Mouse (Mus musculus) midbrain, embryonic 16.5 days (tissue): ENCODE measurements around the gene Ccser2. TPM values are rescaled to one million over a fixed set of nuclear protein-coding genes. Genes with fewer than 3 reads are reported as not detected.
A peak's percentile ranks its signal among the peaks of the same experiment; 100 is the strongest.

ENCODE experiments used
- ATAC-seq: fragments of 200-750 bp; cut with Nextera tagmentation; 2 replicates; pipeline ENCODE4 v1.8.0; 2017; ENCODE audit warnings: moderate TSS enrichment
- H3K27ac ChIP-seq: fragments of 300-500 bp; sonication (generic); 2 replicates; pipeline ENCODE4 v1.5.1; 2014; ENCODE audit warnings: mild to moderate bottlenecking, low read length, mixed read lengths
- H3K27me3 ChIP-seq: fragments of 300-500 bp; sonication (generic); 2 replicates; pipeline ENCODE4 v1.6.1; 2014; ENCODE audit warnings: low read depth, low read length, mixed read lengths; ENCODE audit not compliant: control insufficient read depth, insufficient read depth
- H3K36me3 ChIP-seq: fragments of 300-500 bp; sonication (generic); 2 replicates; pipeline ENCODE4 v1.6.1; 2014; ENCODE audit warnings: mild to moderate bottlenecking, low read length, moderate library complexity, mixed read lengths; ENCODE audit not compliant: control insufficient read depth, insufficient read depth
- H3K4me1 ChIP-seq: fragments of 300-500 bp; sonication (generic); 2 replicates; pipeline ENCODE4 v1.6.1; 2014; ENCODE audit warnings: mild to moderate bottlenecking, low read length, mixed read lengths; ENCODE audit not compliant: control insufficient read depth, insufficient read depth
- H3K4me2 ChIP-seq: fragments of 300-500 bp; sonication (generic); 2 replicates; pipeline ENCODE4 v1.6.1; 2014; ENCODE audit warnings: mild to moderate bottlenecking, low read length, mixed read lengths
- H3K4me3 ChIP-seq: fragments of 300-500 bp; sonication (generic); 2 replicates; pipeline ENCODE4 v1.5.1; 2014; ENCODE audit warnings: low read depth, mild to moderate bottlenecking, low read length, moderate library complexity, mixed read lengths
- H3K9ac ChIP-seq: fragments of 300-500 bp; sonication (generic); 2 replicates; pipeline ENCODE4 v1.6.1; 2014; ENCODE audit warnings: low read depth, low read length, mixed read lengths
- H3K9me3 ChIP-seq: fragments of 300-500 bp; sonication (generic); replicated peaks from 2 replicates; pipeline ENCODE4 v1.6.1; 2014; ENCODE audit warnings: mild to moderate bottlenecking, low read length, mixed read lengths; ENCODE audit not compliant: control insufficient read depth, poor library complexity, severe bottlenecking
- WGBS: fragments of 180-500 bp; shearing (Covaris S2); extraction: QIAGEN DNeasy Blood & Tissue Kit; methylation state at CpG from one replicate; pipeline ENCODE4 v1.1.7; 2014; 5-methylcytosine and 5-hydroxymethylcytosine counted together
- polyA plus RNA-seq: library from polyadenylated mRNA; unstranded; fragments of >200 nt; fragmentation: Nextera tagmentation; extraction: Ambion mirVana; gene quantifications from 2 replicates; pipeline ENCODE4 v1.2.1, GENCODE M21; 2015

Gene Ccser2
- polyA plus RNA-seq, 1 experiment from 2014 or later, result 92.9 TPM

DNA sequence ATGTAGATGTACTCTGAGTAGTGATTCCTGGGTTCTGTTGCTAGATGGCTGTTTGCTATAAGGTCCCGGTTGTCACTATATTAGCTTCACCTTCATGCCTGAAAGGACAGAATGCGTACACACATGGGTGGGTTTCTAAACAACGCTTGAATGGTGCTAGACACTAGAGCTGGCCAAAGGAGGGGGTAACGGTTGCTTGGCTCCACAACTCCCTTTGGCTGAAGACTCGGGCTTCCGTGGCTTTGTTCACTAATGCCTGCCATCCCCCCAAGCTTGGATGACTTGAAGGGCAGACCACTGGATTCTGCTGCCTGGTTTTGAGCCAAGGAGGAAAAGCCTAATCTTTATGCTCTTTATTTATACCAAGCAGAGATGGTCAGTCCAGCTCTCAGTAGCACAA, 98.3 kb downstream of the Ccser2 start:
- Histone ChIP-seq H3K36me3 (no peaks in the 10 kb centered on the region), H3K4me2 (no peak overlapping the region), H3K4me3 (no peak overlapping the region), H3K9me3 (no peaks in the 10 kb centered on the region), H3K9ac (no peak overlapping the region), H3K27ac (no peak overlapping the region), H3K27me3 (no peaks in the 10 kb centered on the region), H3K4me1 (no peaks in the 10 kb centered on the region)
- WGBS, result 48% methylated on average over 6 of the region's 6 CpGs
- peak; percentile 49; the same call in 1 of the 2 replicates for ATAC-seq

DNA sequence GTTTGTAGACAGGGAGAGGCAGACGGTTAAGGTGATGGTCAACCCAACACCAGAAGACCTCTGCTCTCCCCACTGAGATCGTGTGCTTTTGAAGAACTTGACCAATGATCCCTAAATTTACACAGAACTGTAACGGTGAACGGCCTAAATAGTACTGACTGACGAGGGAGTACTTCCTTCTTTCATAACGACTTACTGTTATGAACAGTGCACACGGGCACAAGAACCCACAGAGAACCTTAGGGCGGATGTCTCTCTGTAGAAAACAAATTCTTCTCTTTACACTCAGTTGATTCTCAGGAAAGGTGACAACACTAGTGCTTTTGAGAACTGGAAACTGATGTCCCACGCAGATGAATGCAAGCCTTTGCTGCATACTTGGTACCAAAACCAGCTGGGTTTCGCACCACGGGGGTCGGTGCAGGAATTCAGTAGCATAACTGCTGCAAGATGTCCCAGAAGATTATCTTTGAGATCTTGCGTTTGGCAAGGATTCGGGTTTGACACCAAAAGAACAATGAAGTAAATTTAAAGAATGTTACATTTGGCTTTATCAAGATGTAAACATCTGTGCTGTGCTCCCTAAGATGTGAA, 99.7 kb downstream of the Ccser2 start:
- ATAC-seq, result no peak
- WGBS, result 83% methylated on average over 14 of the region's 14 CpGs
- no peaks in the 10 kb centered on the region for H3K36me3 ChIP-seq

DNA sequence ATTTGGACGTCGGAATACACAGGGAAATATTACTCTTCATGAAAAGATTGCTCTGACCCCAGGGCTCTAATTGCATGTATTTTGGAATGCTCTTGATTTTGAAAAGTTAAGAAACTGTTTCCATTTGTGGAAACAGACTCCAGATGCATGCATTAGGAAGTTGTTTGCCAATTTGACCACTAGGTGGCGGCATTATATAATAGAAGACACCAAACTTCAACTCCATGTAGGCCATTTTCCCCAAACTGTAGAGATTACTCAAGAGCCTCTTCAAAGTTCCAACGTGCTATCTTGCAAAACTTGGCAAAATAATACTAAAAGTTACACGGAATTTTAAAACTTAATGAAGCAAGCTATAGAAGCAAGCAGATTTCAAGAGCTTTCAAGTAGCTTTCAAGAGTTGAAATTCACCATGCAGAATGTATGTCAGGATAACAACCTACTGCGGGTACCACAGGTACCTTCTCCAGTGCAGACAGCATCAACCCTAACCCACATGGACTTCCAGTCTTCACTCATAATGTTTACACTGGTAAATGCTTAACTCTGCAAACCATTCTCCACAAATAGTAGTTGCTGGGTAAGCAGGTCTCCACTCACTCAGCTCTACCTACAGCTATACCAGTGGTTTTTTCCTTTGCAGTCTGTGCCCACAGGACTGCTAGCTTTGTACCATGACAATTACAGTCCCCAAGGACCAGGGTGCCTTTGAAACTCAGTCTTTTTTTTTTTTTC, 101.4 kb downstream of the Ccser2 start:
- Histone ChIP-seq H3K4me2 (no peak overlapping the region), H3K27me3 (no peaks in the 10 kb centered on the region), H3K4me1 (no peaks in the 10 kb centered on the region), H3K9ac (no peak overlapping the region), H3K4me3 (no peak overlapping the region), H3K9me3 (no peaks in the 10 kb centered on the region), H3K27ac (no peak overlapping the region), H3K36me3 (no peaks in the 10 kb centered on the region)
- 18% methylated on average over 6 of the region's 6 CpGs for WGBS
- ATAC-seq, result no peak

More for the DNA sequence above, 99.7 kb downstream of the Ccser2 start:
- H3K27me3 ChIP-seq, result no peaks in the 10 kb centered on the region
- H3K4me2 ChIP-seq, result no peak overlapping the region
- no peak overlapping the region for H3K9ac ChIP-seq
- no peak overlapping the region for H3K4me3 ChIP-seq
- H3K9me3 ChIP-seq, result no peaks in the 10 kb centered on the region
- no peak overlapping the region for H3K27ac ChIP-seq
- H3K4me1 ChIP-seq, result no peaks in the 10 kb centered on the region

DNA sequence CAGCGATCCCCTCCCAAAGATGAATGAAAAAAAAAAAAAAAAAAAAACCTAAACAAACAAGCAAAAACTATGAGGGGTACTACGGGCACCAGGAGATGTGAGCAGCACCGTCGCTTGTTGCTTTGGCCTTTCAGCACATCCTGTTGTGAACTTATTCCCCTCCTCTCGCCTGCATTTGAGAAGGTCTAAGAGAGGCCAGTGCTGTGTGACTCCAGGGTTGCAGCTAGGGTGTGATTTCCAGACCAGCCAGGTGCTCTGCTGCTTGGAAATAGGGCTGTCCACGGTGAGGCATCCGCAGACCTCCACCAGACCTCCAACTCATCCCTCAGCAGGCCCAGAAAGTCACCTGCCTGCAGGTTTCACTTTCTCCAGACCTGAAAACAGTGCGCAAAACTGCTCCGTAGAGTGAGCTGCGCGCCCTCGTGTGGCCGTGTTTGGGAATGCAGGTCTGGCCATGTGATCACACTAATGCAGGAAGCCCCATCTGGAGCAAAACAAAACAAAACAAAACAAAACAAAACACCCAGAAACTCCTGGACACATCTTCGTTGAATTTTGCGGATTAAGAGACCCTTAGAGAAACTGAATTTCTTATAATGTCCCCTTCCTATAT, 104.6 kb downstream of the Ccser2 start:
- 29% methylated on average over 15 of the region's 15 CpGs for WGBS
- H3K4me1 ChIP-seq, result no peaks in the 10 kb centered on the region
- ATAC-seq, result peak; percentile 50
- H3K36me3 ChIP-seq, result no peaks in the 10 kb centered on the region
- no peak overlapping the region for H3K4me3 ChIP-seq
- H3K27ac ChIP-seq, result no peak overlapping the region
- no peaks in the 10 kb centered on the region for H3K27me3 ChIP-seq
- H3K9ac ChIP-seq, result no peak overlapping the region
- H3K4me2 ChIP-seq, result peak overlapping the region; percentile 28; the same call in 1 of the 2 replicates
- no peaks in the 10 kb centered on the region for H3K9me3 ChIP-seq

DNA sequence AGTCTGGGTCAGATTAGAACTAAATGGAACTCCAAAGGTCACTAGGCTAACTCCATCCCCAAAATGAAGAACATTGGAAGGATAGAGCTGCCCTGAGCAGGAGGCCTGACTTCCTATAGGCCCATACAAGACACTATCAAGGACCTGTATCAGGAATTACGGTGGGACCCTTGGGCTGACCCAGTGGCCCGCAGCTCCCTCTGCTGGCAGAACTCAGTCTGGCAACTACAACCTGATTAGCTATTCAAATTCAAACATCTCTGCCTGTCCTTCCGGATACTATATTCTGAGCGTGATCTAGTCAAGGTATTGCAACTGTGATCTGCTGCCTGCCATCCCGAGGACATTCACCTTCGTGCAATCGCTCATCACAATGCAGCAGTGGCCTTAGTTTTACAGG, 106.2 kb downstream of the Ccser2 start:
- Histone ChIP-seq H3K9ac (no peak overlapping the region), H3K27me3 (no peaks in the 10 kb centered on the region), H3K36me3 (no peaks in the 10 kb centered on the region), H3K4me2 (no peak overlapping the region), H3K4me3 (no peak overlapping the region), H3K9me3 (no peaks in the 10 kb centered on the region), H3K27ac (no peak overlapping the region), H3K4me1 (no peaks in the 10 kb centered on the region)
- ATAC-seq, result 0 out of 2 replicates have a peak, but pooled peaks have one; percentile 36
- 23% methylated on average over 7 of the region's 7 CpGs for WGBS

DNA sequence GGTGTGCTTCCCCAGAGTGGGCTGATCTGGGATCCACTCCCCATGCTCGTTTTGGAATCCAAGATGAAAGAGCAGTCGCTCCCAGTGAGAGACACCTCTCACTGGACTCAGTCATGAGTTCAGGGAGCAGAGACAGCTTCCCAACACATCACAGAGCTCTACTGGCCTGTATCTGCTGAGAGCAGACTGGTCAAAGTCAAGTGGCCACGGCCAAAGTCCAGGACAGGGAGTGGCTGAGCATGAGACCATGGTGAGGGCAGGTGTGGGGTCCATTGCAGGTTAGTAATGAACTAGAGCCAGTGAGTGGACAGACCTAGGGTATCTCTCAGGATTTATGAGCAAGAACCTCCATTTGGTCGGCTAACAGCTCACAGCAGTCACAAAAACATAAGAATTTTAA, 109.6 kb downstream of the Ccser2 start:
- 69% methylated on average over 4 of the region's 4 CpGs for WGBS
- Histone ChIP-seq H3K4me2 (no peak overlapping the region), H3K4me1 (no peaks in the 10 kb centered on the region), H3K9me3 (no peaks in the 10 kb centered on the region), H3K27me3 (no peaks in the 10 kb centered on the region), H3K36me3 (no peaks in the 10 kb centered on the region), H3K4me3 (no peak overlapping the region), H3K27ac (no peak overlapping the region), H3K9ac (no peak overlapping the region)
- no peak for ATAC-seq

DNA sequence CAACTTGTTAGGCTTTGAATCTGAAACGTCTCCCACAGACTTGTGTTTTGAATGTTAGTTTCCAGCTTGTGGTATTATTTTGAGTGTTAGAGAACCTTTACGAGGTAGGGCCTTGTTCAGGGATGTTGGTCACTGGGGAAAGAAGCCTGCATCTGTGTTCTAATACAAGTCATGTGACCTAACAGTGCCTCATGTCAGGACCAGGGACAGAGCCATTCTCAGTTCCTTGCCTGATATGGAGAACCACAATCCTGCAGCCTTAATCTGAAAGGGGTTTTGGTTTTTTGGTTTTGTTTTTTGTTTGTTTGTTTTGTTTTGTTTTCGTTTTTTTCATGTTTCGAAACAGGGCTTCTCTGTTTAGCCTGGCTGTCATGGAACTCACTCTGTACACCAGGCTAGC, 115.6 kb downstream of the Ccser2 start:
- H3K9me3 ChIP-seq, result no peaks in the 10 kb centered on the region
- ATAC-seq, result no peak
- WGBS, result 78% methylated on average over 4 of the region's 4 CpGs

DNA sequence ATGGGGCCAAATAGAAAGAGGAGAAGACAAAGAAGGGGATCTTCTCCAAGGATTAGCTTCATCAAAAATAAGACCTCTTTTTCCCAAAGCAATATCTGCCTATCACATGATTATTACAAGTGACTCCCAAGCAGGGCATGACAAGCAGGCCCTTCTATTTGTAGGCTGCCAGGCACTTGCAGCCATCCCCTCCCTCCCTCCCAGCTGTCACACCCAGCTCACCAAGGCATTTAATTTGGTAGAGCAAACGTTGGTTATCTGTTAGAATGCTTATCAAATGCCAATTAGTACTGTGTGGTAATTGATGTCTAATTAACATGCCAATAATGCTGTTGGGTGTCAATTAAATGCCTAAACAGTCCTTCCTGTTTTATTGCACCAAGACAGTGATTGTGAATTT, 119.7 kb downstream of the Ccser2 start:
- no peak overlapping the region for H3K9ac ChIP-seq
- ATAC-seq, result no peak
- no peaks in the 10 kb centered on the region for H3K36me3 ChIP-seq
- no peak overlapping the region for H3K4me2 ChIP-seq
- no peaks in the 10 kb centered on the region for H3K9me3 ChIP-seq
- 21% methylated on average over 1 of the region's 1 CpGs for WGBS
- H3K27me3 ChIP-seq, result no peaks in the 10 kb centered on the region
- H3K27ac ChIP-seq, result no peak overlapping the region
- H3K4me3 ChIP-seq, result no peak overlapping the region
- no peaks in the 10 kb centered on the region for H3K4me1 ChIP-seq

More for the DNA sequence above, 115.6 kb downstream of the Ccser2 start:
- H3K9ac ChIP-seq, result no peak overlapping the region
- H3K27ac ChIP-seq, result no peak overlapping the region
- no peak overlapping the region for H3K4me2 ChIP-seq
- H3K36me3 ChIP-seq, result no peaks in the 10 kb centered on the region
- no peaks in the 10 kb centered on the region for H3K4me1 ChIP-seq
- no peak overlapping the region for H3K4me3 ChIP-seq
- H3K27me3 ChIP-seq, result no peaks in the 10 kb centered on the region
